Mouse (Mus musculus) midbrain, embryonic 12.5 days (tissue): Measurements from ENCODE around the gene Rpap3. TPM values are rescaled to one million over a fixed set of nuclear protein-coding genes. Genes with fewer than 3 reads are reported as not detected.

ENCODE experiments used
- ATAC-seq: fragments of 200-750 bp; cut with Nextera tagmentation; 2 replicates; pipeline ENCODE4 v1.8.0; 2017; ENCODE audit warnings: low read depth, moderate TSS enrichment, moderate library complexity; ENCODE audit not compliant: low FRiP score
- H3K27ac ChIP-seq: fragments of 300-500 bp; sonication (generic); replicated peaks from 2 replicates; pipeline ENCODE4 v1.5.1; 2016; ENCODE audit warnings: mild to moderate bottlenecking
- H3K27me3 ChIP-seq: fragments of 300-500 bp; sonication (generic); 2 replicates; pipeline ENCODE4 v1.6.1; 2016; ENCODE audit warnings: mild to moderate bottlenecking
- H3K36me3 ChIP-seq: fragments of 300-500 bp; sonication (generic); 2 replicates; pipeline ENCODE4 v1.6.1; 2016
- H3K4me1 ChIP-seq: fragments of 300-500 bp; sonication (generic); 2 replicates; pipeline ENCODE4 v1.6.1; 2016
- H3K4me2 ChIP-seq: fragments of 300-500 bp; sonication (generic); replicated peaks from 2 replicates; pipeline ENCODE4 v1.6.1; 2016; ENCODE audit warnings: mild to moderate bottlenecking, moderate library complexity
- H3K4me3 ChIP-seq: fragments of 300-500 bp; sonication (generic); 2 replicates; pipeline ENCODE4 v1.5.1; 2016; ENCODE audit warnings: mild to moderate bottlenecking
- H3K9ac ChIP-seq: fragments of 300-500 bp; sonication (generic); replicated peaks from 2 replicates; pipeline ENCODE4 v1.6.1; 2016; ENCODE audit warnings: mild to moderate bottlenecking, moderate library complexity
- H3K9me3 ChIP-seq: fragments of 300-500 bp; sonication (generic); 2 replicates; pipeline ENCODE4 v1.6.1; 2016; ENCODE audit warnings: mild to moderate bottlenecking
- WGBS: fragments of 180-500 bp; shearing (Covaris S2); methylation state at CpG from one replicate; pipeline ENCODE4 v1.1.7; 2016; 5-methylcytosine and 5-hydroxymethylcytosine counted together
- polyA plus RNA-seq: library from polyadenylated mRNA; unstranded; fragments of >200 nt; fragmentation: Nextera tagmentation; extraction: Ambion mirVana; gene quantifications from 2 replicates; pipeline ENCODE4 v1.2.1, GENCODE M21; 2016

Gene Rpap3
- polyA plus RNA-seq, 1 experiment from 2014 or later: 40.9 TPM

DNA sequence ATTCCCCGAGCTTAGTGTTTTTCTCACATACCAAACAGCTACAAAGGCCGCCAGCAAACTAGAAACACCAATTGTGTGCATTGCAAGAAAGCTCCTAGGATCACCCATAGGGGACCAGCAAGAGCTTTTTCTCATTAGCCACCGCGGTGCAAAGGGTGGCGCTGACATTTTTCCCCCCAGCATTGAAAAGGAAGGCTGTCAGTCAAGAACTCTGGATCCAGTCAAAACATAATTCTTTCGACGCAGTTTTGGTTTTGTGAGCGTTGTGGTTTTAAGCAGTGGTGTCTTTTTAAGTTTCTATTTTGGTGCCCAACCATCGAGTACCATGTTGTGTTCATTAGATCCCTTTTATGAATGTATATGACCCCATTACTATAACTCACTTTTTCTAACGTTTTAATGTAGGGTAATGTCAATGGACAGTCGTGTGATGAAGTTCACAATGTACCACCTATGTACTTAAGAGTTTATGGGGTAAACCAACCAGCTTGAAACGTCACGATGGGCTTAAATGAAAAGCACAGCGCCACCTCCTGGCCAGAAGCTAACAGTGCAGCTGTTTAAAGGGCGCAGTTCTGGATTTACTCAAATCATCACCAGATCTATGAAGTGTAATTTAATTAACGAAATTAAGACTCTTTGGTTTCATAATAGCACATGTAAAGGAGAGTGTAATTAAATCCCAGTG is 40.5 kb downstream of the Rpap3 start:
- Histone ChIP-seq H3K9ac (no peak overlapping the region), H3K27ac (no peak overlapping the region), H3K4me2 (no peak overlapping the region), H3K27me3 (peaks cover 20% of the 10 kb centered on the region), H3K4me1 (peaks cover 7% of the 10 kb centered on the region), H3K36me3 (no peaks in the 10 kb centered on the region), H3K4me3 (no peak overlapping the region), H3K9me3 (no peaks in the 10 kb centered on the region)
- no peak for ATAC-seq
- 64% methylated on average over 16 of the region's 16 CpGs for WGBS

DNA sequence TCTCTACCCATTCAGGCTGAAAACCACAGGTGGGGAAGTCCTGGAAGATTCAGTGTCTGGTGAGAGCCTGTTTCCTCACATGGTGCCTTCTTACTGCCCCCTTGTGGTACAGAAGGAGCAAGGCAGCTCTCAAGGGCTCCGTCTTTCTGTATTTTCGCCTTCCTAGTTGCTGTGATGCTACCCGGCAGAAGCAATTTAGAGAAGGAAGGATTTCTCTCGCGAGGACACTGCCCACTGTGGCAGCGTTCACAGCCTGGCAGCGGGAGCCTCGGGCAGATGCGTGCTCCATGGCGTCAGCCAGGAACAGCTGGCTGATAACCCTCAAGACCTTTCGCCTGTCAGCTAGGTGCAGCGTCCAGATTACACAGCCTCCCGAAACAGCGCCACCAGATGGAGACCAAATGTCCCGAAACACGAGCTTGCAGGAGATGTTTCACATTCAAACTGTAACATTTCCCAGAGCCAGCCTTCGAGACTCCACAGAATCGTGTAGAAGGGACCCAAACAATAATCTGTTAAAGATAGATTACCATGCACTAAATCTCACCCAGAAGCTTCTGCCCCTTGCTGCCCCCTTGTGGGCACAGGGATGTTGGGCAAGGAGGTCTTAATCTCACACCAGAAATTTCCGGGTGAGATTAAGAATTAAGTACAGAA is 41.7 kb downstream of the Rpap3 start:
- Histone ChIP-seq H3K4me1 (peaks cover 7% of the 10 kb centered on the region), H3K27ac (peak overlapping the region; percentile 43; the same call in 1 of the 2 replicates), H3K9ac (peak overlapping the region; percentile 37), H3K36me3 (no peaks in the 10 kb centered on the region), H3K4me3 (peak overlapping the region; percentile 37), H3K4me2 (peak overlapping the region; percentile 57), H3K27me3 (peaks cover 31% of the 10 kb centered on the region), H3K9me3 (no peaks in the 10 kb centered on the region)
- ATAC-seq: peak; percentile 28; the same call in 1 of the 2 replicates
- WGBS: 8% methylated on average over 19 of the region's 19 CpGs

DNA sequence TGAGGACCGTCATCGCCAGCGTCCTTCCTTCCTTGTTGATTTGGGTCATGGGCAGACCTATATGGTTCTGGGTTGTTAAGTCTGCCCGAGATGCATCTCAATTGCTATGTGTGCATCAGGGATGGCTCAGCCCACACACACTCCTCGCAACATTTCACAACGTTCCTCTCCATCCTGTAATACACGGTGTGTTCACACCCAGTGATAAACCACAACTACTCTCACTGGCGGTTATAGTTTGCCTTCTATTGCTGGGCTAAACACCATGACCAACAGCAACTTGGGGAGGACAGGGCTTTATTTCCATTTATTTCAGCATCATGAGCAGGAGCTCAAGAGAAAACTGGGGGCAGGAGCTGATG is 46.9 kb downstream of the Rpap3 start:
- WGBS: 77% methylated on average over 8 of the region's 8 CpGs
- H3K27ac ChIP-seq: no peak overlapping the region; the same call in 1 of the 2 replicates

DNA sequence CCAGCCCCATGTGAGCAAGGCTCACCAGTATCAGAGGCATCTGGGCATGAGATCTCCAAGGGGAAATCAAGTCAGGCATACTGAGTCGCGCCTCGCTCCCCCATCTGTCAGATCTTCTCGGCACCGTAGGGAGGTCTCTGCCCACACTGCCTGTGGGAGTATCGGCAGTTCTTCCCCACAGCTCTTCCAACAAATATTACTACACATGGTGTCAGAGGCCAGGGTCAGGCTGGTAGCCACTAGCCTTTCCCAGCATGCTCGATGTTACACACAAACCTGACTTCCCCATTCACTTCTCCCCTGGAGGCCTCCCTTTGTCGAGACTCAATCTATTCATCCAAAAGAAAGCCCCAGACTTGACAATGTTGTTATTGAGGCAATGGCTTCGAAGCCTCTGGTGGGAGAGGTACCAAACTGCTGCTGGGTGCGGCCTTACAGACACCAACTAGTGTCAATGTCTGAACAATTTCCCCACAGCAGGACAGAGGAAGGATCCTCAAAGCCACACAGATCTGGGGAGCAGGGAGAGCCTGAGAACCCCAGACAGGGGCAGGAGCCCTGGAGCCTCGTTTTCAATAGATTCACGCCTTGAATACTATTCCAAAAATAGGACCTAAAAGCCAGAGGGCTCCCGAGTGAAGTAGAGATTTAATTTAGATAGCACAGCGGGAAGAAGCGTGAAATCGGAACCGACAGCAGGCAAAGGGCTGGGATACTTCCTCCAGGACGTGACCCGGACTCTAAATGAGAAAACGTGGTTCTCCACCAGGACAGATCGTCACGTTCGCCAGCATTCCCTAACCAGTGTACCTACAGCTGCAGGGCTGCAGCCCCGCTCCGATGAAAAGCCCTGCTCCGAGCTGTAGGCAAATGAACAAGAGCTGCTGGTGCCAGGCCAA is 47.5 kb downstream of the Rpap3 start:
- Histone ChIP-seq H3K36me3 (no peaks in the 10 kb centered on the region), H3K27ac (peak overlapping the region; percentile 56), H3K9me3 (no peaks in the 10 kb centered on the region), H3K4me1 (peaks cover 8% of the 10 kb centered on the region; the same call in 1 of the 2 replicates), H3K9ac (no peak overlapping the region), H3K4me2 (peak overlapping the region; percentile 23), H3K4me3 (no peak overlapping the region), H3K27me3 (peaks cover 36% of the 10 kb centered on the region)
- 45% methylated on average over 26 of the region's 26 CpGs for WGBS
- peak; percentile 80 for ATAC-seq

More for the DNA sequence above, 46.9 kb downstream of the Rpap3 start:
- H3K36me3 ChIP-seq: no peaks in the 10 kb centered on the region
- ATAC-seq: peak; percentile 50; the same call in 1 of the 2 replicates
- H3K4me2 ChIP-seq: peak overlapping the region; percentile 23; the same call in 1 of the 2 replicates
- H3K9ac ChIP-seq: no peak overlapping the region
- peaks cover 8% of the 10 kb centered on the region; the same call in 1 of the 2 replicates for H3K4me1 ChIP-seq
- H3K4me3 ChIP-seq: no peak overlapping the region
- H3K27me3 ChIP-seq: peaks cover 36% of the 10 kb centered on the region
- no peaks in the 10 kb centered on the region for H3K9me3 ChIP-seq

DNA sequence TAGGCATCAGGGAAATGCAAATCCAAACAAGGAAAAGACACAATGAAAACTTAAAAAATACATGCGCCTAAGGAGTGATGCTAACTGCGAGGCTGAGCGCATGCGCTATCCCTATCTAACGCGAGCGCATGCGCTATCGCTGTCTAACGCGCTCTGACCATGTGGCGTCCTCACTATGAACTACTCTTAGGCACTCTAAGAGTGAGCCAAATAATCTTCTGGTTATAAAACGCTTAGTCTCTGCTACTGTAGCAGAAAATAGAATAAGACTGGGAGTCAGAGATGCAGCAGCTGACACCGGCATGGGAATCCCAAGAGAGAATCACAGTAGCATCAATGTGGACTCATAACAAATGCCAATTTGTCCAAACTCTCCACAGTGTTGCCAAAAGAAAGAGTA is 48.2 kb downstream of the Rpap3 start:
- Histone ChIP-seq H3K9me3 (no peaks in the 10 kb centered on the region), H3K27me3 (peaks cover 36% of the 10 kb centered on the region), H3K9ac (no peak overlapping the region), H3K4me1 (peaks cover 8% of the 10 kb centered on the region; the same call in 1 of the 2 replicates), H3K36me3 (no peaks in the 10 kb centered on the region), H3K4me3 (no peak overlapping the region), H3K4me2 (no peak overlapping the region), H3K27ac (peak overlapping the region; percentile 56; the same call in 1 of the 2 replicates)
- ATAC-seq: no peak
- 94% methylated on average over 14 of the region's 14 CpGs for WGBS

DNA sequence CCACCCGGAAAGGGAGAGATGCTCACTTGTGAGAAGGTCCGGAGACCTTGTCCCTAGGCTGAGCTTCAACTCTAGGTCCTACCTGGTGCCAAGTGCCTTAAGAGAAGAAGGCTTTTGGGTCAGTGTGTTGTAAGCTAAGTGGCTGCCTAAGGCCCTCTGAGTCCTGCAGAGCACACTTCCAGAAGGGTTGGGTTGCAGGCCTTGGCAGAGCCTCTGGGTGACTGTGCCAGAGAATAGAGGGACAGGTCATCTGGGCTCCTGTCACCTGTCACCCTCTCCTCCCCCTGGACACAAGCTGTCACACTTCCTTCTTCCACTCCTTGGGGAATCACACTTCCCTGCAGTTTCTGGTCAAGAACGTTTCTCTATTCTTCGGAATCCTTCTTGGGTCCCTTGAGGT is 55.9 kb downstream of the Rpap3 start:
- 0 out of 2 replicates have a peak, but pooled peaks cover 3% of the 10 kb centered on the region for H3K9me3 ChIP-seq
- H3K36me3 ChIP-seq: no peaks in the 10 kb centered on the region
- no peak overlapping the region for H3K4me2 ChIP-seq
- H3K27ac ChIP-seq: no peak overlapping the region
- no peak overlapping the region for H3K9ac ChIP-seq
- ATAC-seq: no peak
- H3K27me3 ChIP-seq: peaks cover 2% of the 10 kb centered on the region; the same call in 1 of the 2 replicates
- no peak overlapping the region for H3K4me3 ChIP-seq
- WGBS: 83% methylated on average over 4 of the region's 4 CpGs
- H3K4me1 ChIP-seq: peaks cover 8% of the 10 kb centered on the region; the same call in 1 of the 2 replicates

DNA sequence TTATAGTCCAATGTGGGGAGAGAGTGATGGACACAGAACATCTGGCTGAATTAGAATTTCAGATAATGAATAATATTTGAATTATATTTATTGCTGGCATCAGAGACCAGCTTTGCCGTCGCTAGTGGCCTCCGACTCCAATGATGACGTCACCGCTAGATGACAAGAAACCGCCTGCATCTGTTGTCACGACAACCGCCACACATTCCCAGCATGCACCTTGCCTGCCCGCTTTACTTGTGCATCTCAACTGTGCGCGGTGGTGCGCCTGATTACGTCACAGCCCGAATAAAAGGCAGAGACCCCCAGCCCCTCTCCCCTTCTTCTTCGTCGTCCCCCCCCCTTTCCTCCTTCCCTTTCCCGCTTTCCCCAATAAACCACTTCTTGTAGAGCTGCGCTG is 57.4 kb downstream of the Rpap3 start:
- WGBS: 83% methylated on average over 18 of the region's 18 CpGs
- Histone ChIP-seq H3K4me1 (peaks cover 8% of the 10 kb centered on the region; the same call in 1 of the 2 replicates), H3K36me3 (no peaks in the 10 kb centered on the region), H3K9me3 (0 out of 2 replicates have a peak, but pooled peaks cover 4% of the 10 kb centered on the region), H3K27ac (no peak overlapping the region), H3K4me3 (no peak overlapping the region), H3K4me2 (no peak overlapping the region), H3K9ac (no peak overlapping the region), H3K27me3 (no peaks in the 10 kb centered on the region)
- ATAC-seq: no peak

DNA sequence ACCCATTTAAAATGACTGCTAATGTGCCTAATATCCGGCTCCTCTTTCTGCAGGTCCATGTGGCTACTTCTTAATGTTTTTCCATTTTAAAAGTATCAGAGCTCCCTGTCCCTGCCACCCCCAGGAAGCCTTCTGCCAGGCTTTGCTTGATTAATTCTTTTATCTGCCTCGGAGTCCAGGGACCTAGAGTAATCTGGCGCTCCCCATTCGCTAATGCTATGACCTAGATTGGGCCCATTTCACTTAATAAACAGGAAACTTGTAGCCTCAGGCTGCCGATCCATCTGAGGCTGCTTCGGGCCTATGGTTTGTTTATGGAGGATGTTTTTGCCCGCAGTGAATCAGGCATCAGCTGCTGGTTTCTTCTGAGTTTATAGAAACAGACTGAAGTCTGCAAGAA is 59.2 kb downstream of the Rpap3 start:
- H3K4me2 ChIP-seq: no peak overlapping the region
- H3K27me3 ChIP-seq: no peaks in the 10 kb centered on the region
- no peak overlapping the region for H3K27ac ChIP-seq
- no peak overlapping the region for H3K9ac ChIP-seq
- H3K4me1 ChIP-seq: peaks cover 8% of the 10 kb centered on the region; the same call in 1 of the 2 replicates
- no peak overlapping the region for H3K4me3 ChIP-seq
- WGBS: 41% methylated on average over 7 of the region's 7 CpGs
- H3K36me3 ChIP-seq: no peaks in the 10 kb centered on the region
- H3K9me3 ChIP-seq: 0 out of 2 replicates have a peak, but pooled peaks cover 4% of the 10 kb centered on the region
- no peak for ATAC-seq

DNA sequence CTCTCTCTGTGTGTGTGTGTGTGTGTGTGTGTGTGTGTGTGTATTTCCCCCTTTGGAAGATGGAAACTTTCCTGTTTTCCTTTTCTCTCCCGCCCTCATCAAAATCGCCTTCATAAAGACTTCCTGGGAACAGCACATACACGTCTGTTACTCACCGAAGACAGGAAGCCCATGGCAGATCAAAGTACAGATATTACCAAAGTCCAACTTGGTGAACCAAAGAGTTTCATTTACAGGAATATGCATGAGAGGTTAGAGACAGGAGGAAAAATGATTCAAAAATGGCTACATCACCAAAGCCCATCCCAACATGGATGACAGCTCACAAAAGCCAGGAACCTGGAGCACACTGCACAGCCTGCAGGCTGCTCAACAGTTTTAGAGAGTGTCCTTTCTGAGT is 61.6 kb downstream of the Rpap3 start:
- Histone ChIP-seq H3K27ac (no peak overlapping the region), H3K9me3 (peaks cover 15% of the 10 kb centered on the region; the same call in 1 of the 2 replicates), H3K4me2 (no peak overlapping the region), H3K36me3 (no peaks in the 10 kb centered on the region), H3K4me1 (peaks cover 8% of the 10 kb centered on the region; the same call in 1 of the 2 replicates), H3K27me3 (no peaks in the 10 kb centered on the region), H3K9ac (no peak overlapping the region), H3K4me3 (no peak overlapping the region)
- no peak for ATAC-seq
- 93% methylated on average over 4 of the region's 4 CpGs for WGBS
